Mouse (Mus musculus) bone marrow, adult 2 months (tissue): ENCODE measurements around the gene Mrpl43. TPM values are rescaled to one million over a fixed set of nuclear protein-coding genes. Genes with fewer than 3 reads are reported as not detected.

Experiments used
- H3K27ac ChIP-seq: fragments of 200-500 bp; 2 replicates; pipeline ENCODE4 v1.5.1; 2012; ENCODE audit warnings: low read depth, mild to moderate bottlenecking, control low read depth, inconsistent platforms, low read length; ENCODE audit not compliant: control insufficient read depth, poor library complexity, insufficient read depth
- H3K4me1 ChIP-seq: fragments of 200-500 bp; 2 replicates; pipeline ENCODE4 v1.6.1; 2011; ENCODE audit warnings: low read length; ENCODE audit not compliant: control insufficient read depth, insufficient read depth
- H3K4me3 ChIP-seq: fragments of 200-500 bp; replicated peaks from 2 replicates; pipeline ENCODE3; 2011; ENCODE audit warnings: mild to moderate bottlenecking, low read depth, low read length, control low read depth; ENCODE audit not compliant: control insufficient read depth
- CTCF ChIP-seq: fragments of 200-500 bp; IDR thresholded peaks from 2 replicates; pipeline ENCODE4 v1.5.1; 2011; ENCODE audit warnings: low read length, control low read depth; ENCODE audit not compliant: control insufficient read depth, insufficient read depth
- POLR2A ChIP-seq: fragments of 200-500 bp; IDR thresholded peaks from 2 replicates; pipeline ENCODE4 v1.6.1; 2011; ENCODE audit warnings: low read depth, mild to moderate bottlenecking, control low read depth, low read length, borderline replicate concordance; ENCODE audit not compliant: control insufficient read depth
- WGBS: fragments of 180-500 bp; shearing (Covaris S2); methylation state at CpG from one replicate; pipeline ENCODE4 v1.1.7; 2018; 5-methylcytosine and 5-hydroxymethylcytosine counted together
- polyA plus RNA-seq: library from polyadenylated mRNA; stranded (reverse); fragments of >200 nt; gene quantifications from 2 replicates; pipeline ENCODE4 v1.2.4, GENCODE M21; 2011; ENCODE audit warnings: low replicate concordance; ENCODE audit not compliant: missing spikeins, insufficient read depth, insufficient read length

Mrpl43 gene
- polyA plus RNA-seq, 1 experiment = 23.9 TPM

- WGBS = under 1% methylated on average over 25 of the region's 25 CpGs
- H3K4me1 ChIP-seq = peaks cover 2% of the 10 kb centered on the region
- H3K27ac ChIP-seq = no peak overlapping the region
- peak overlapping the region; percentile 61 for H3K4me3 ChIP-seq
- no peak for TF ChIP-seq POLR2A
- no peak for TF ChIP-seq CTCF
Observed at GRCm38 (mm10) chr19:45014981-45015402, 8.8 kb upstream of the Mrpl43 start.

GRCm38 (mm10) chr19:45014335-45014971 is 8.2 kb upstream of the Mrpl43 start, which contains the start of gene Lzts2:
Gene Lzts2, plus strand, starts transcription at chr19:45014414.
- Histone ChIP-seq H3K27ac (no peak within 1 kb of the TSS), H3K4me1 (peaks cover 2% of the 10 kb centered on the region), H3K4me3 (peak within 1 kb of the TSS; percentile 61)
- 8% methylated on average over 10 of the region's 10 CpGs for WGBS
- TF ChIP-seq POLR2A = no peak
- TF ChIP-seq CTCF = no peak

GRCm38 (mm10) chr19:45013581-45014225 is 7.5 kb upstream of the Mrpl43 start:
- TF ChIP-seq CTCF = no peak
- no peak for TF ChIP-seq POLR2A
- H3K4me1 ChIP-seq = peaks cover 2% of the 10 kb centered on the region
- H3K4me3 ChIP-seq = no peak overlapping the region
- WGBS = 34% methylated on average over 6 of the region's 6 CpGs
- no peak overlapping the region for H3K27ac ChIP-seq

GRCm38 (mm10) chr19:45012636-45013035 is 6.4 kb upstream of the Mrpl43 start:
- 55% methylated on average over 6 of the region's 6 CpGs for WGBS
- TF ChIP-seq CTCF (no peak), POLR2A (no peak)
- Histone ChIP-seq H3K4me3 (no peak overlapping the region), H3K4me1 (peaks cover 2% of the 10 kb centered on the region), H3K27ac (no peak overlapping the region)

- Histone ChIP-seq H3K4me3 (no peak overlapping the region), H3K4me1 (peaks cover 2% of the 10 kb centered on the region), H3K27ac (no peak overlapping the region)
- TF ChIP-seq CTCF = no peak
- no peak for TF ChIP-seq POLR2A
- 86% methylated on average over 8 of the region's 8 CpGs for WGBS
Observed at GRCm38 (mm10) chr19:45012219-45012618, 6.0 kb upstream of the Mrpl43 start.

- no peak overlapping the region for H3K27ac ChIP-seq
- WGBS = 89% methylated on average over 4 of the region's 4 CpGs
- H3K4me3 ChIP-seq = no peak overlapping the region
- H3K4me1 ChIP-seq = no peaks in the 10 kb centered on the region; the same call in 1 of the 2 replicates
- TF ChIP-seq POLR2A (no peak), CTCF (no peak)
Observed at GRCm38 (mm10) chr19:45010646-45011045, 4.4 kb upstream of the Mrpl43 start.

GRCm38 (mm10) chr19:45007425-45008191 is 1.4 kb upstream of the Mrpl43 start:
- H3K27ac ChIP-seq = no peak overlapping the region
- no peak overlapping the region for H3K4me3 ChIP-seq
- 81% methylated on average over 20 of the region's 20 CpGs for WGBS
- TF ChIP-seq CTCF (no peak), POLR2A (no peak)
- peaks cover 2% of the 10 kb centered on the region; the same call in 1 of the 2 replicates for H3K4me1 ChIP-seq

- Histone ChIP-seq H3K4me3 (peak overlapping the region; percentile 30), H3K4me1 (peaks cover 2% of the 10 kb centered on the region; the same call in 1 of the 2 replicates), H3K27ac (no peak overlapping the region)
- 14% methylated on average over 17 of the region's 17 CpGs for WGBS
- TF ChIP-seq POLR2A = no peak
Observed at GRCm38 (mm10) chr19:45007021-45007420, 779 bp upstream of the Mrpl43 start.
